Mouse (Mus musculus) heart, embryonic 11.5 days (tissue): ENCODE results near the gene Tmem178b. TPM values are rescaled to one million over a fixed set of nuclear protein-coding genes. Genes with fewer than 3 reads are reported as not detected.

ENCODE experiments used
- ATAC-seq: fragments of 200-750 bp; cut with Nextera tagmentation; replicated peaks from 2 replicates; pipeline ENCODE4 v1.8.0; 2017; ENCODE audit warnings: moderate library complexity; ENCODE audit not compliant: insufficient number of reproducible peaks, low FRiP score, low TSS enrichment
- H3K27ac ChIP-seq: fragments of 300-500 bp; sonication (generic); 2 replicates; pipeline ENCODE4 v1.5.1; 2014; ENCODE audit warnings: mild to moderate bottlenecking, low read depth, low read length
- H3K27me3 ChIP-seq: fragments of 300-500 bp; sonication (generic); 2 replicates; pipeline ENCODE4 v1.6.1; 2014; ENCODE audit warnings: mild to moderate bottlenecking, low read length, mixed read lengths; ENCODE audit not compliant: control insufficient read depth, insufficient read depth
- H3K36me3 ChIP-seq: fragments of 300-500 bp; sonication (generic); 2 replicates; pipeline ENCODE4 v1.6.1; 2014; ENCODE audit warnings: mild to moderate bottlenecking, low read length, moderate library complexity, mixed read lengths; ENCODE audit not compliant: control insufficient read depth, insufficient read depth
- H3K4me1 ChIP-seq: fragments of 300-500 bp; sonication (generic); 2 replicates; pipeline ENCODE4 v1.6.1; 2014; ENCODE audit warnings: low read length; ENCODE audit not compliant: control insufficient read depth, insufficient read depth
- H3K4me2 ChIP-seq: fragments of 300-500 bp; sonication (generic); 2 replicates; pipeline ENCODE4 v1.6.1; 2014; ENCODE audit warnings: mild to moderate bottlenecking, moderate library complexity
- H3K4me3 ChIP-seq: fragments of 300-500 bp; sonication (generic); 2 replicates; pipeline ENCODE4 v1.5.1; 2014; ENCODE audit warnings: low read depth, low read length
- H3K9ac ChIP-seq: fragments of 300-500 bp; sonication (generic); 2 replicates; pipeline ENCODE4 v1.6.1; 2014; ENCODE audit warnings: mild to moderate bottlenecking, low read depth, low read length, moderate library complexity
- H3K9me3 ChIP-seq: fragments of 300-500 bp; sonication (generic); replicated peaks from 2 replicates; pipeline ENCODE4 v1.6.1; 2016; ENCODE audit warnings: low read length; ENCODE audit not compliant: control insufficient read depth
- WGBS: fragments of 180-500 bp; shearing (Covaris S2); extraction: QIAGEN DNeasy Blood & Tissue Kit; methylation state at CpG from one replicate; pipeline ENCODE4 v1.1.7; 2014; ENCODE audit not compliant: insufficient replicate concordance; 5-methylcytosine and 5-hydroxymethylcytosine counted together
- polyA plus RNA-seq: library from polyadenylated mRNA; unstranded; fragments of >200 nt; fragmentation: Nextera tagmentation; extraction: Ambion mirVana; gene quantifications from 2 replicates; pipeline ENCODE4 v1.2.1, GENCODE M21; 2014

Gene Tmem178b
- polyA plus RNA-seq, 1 experiment from 2014 or later, result 0.26 TPM

- Histone ChIP-seq H3K36me3 (no peaks in the 10 kb centered on the region), H3K9me3 (no peaks in the 10 kb centered on the region), H3K4me3 (peak overlapping the region; percentile 48), H3K27me3 (peaks cover 57% of the 10 kb centered on the region), H3K4me2 (peak overlapping the region; percentile 80), H3K9ac (no peak overlapping the region), H3K27ac (no peak overlapping the region), H3K4me1 (peaks cover 6% of the 10 kb centered on the region; the same call in 1 of the 2 replicates)
- ATAC-seq, result peak; percentile 80
- under 1% methylated on average over 71 of the region's 71 CpGs for WGBS
Measured at GRCm38 (mm10) chr6:39871381-39872305, 1.4 kb upstream of the Tmem178b start.

- Histone ChIP-seq H3K27ac (no peak overlapping the region), H3K9ac (no peak overlapping the region), H3K4me2 (peak overlapping the region; percentile 80), H3K9me3 (no peaks in the 10 kb centered on the region), H3K27me3 (peaks cover 57% of the 10 kb centered on the region), H3K4me3 (peak overlapping the region; percentile 48), H3K36me3 (no peaks in the 10 kb centered on the region), H3K4me1 (peaks cover 6% of the 10 kb centered on the region; the same call in 1 of the 2 replicates)
- no peak for ATAC-seq
- under 1% methylated on average over 39 of the region's 39 CpGs for WGBS
Measured at GRCm38 (mm10) chr6:39872306-39872900, 668 bp upstream of the Tmem178b start.

DNA sequence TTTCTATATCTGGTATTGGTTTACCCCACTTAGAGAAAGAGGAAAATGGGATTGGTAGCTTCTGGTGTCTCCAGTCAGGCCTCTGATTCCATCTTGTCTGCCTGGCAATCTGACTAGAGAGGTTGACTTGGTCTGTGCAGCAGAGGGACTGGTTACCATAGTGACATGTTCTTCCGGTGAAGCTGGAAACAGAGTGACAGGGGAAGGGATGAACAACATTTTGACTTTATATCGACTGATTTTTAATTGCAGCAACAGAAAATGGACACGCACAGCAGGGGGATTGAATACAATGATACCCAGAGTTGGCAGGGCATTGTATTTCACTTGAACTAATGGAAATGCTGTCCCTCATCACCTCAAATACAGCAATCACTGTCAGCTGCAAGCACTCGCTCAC is 2.1 kb downstream of the Tmem178b start:
- WGBS, result 52% methylated on average over 4 of the region's 4 CpGs
- H3K27me3 ChIP-seq, result peaks cover 45% of the 10 kb centered on the region
- no peak for ATAC-seq

DNA sequence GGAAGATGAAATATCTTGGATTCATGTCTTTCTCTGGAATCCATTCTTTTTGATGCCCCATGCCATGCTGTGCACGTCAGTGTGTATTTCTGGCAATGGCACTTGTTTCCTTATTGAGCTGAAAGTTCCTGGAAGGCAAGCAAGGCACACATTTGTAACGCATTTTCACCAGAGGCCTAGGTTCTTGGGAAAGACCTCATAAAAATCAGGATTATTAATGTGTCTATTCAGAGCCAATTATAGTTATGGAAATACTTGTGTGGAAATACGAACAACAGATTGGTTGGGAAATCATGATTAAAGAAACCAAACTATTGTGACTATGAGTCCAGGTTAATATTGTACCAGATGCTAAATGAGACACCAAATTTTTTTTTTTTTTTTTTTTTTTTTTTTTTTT is 3.4 kb downstream of the Tmem178b start:
- Histone ChIP-seq H3K36me3 (no peaks in the 10 kb centered on the region), H3K27ac (no peak overlapping the region), H3K4me1 (peaks cover 5% of the 10 kb centered on the region; the same call in 1 of the 2 replicates), H3K4me3 (no peak overlapping the region), H3K4me2 (no peak overlapping the region), H3K27me3 (peaks cover 35% of the 10 kb centered on the region), H3K9ac (no peak overlapping the region), H3K9me3 (no peaks in the 10 kb centered on the region)
- 74% methylated on average over 3 of the region's 3 CpGs for WGBS
- ATAC-seq, result no peak

More for the DNA sequence above, 2.1 kb downstream of the Tmem178b start:
- H3K9me3 ChIP-seq, result no peaks in the 10 kb centered on the region
- no peak overlapping the region for H3K27ac ChIP-seq
- H3K4me1 ChIP-seq, result peaks cover 6% of the 10 kb centered on the region; the same call in 1 of the 2 replicates
- no peak overlapping the region for H3K9ac ChIP-seq
- H3K36me3 ChIP-seq, result no peaks in the 10 kb centered on the region
- H3K4me2 ChIP-seq, result no peak overlapping the region
- H3K4me3 ChIP-seq, result no peak overlapping the region

DNA sequence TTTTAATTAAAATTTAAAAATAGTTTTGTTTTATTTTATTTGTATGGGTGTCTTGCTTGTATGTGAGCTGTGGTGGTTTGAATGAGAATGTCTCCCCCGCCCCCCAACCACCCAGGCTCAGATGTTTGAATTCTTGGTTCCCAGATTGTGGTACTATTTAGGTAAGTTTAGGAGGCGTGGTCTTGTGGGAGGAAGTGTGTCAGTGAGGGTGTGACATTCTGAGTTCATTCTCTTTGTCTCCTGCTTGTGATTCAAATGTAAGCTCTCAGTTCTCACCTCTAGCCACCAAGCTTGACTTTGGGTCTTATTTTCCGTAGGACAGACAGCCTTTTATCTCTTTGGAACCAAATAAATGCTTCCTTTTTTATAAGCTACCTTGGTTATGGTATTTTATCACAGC is 17.7 kb downstream of the Tmem178b start:
- no peak overlapping the region for H3K4me2 ChIP-seq
- no peak overlapping the region for H3K4me3 ChIP-seq
- no peaks in the 10 kb centered on the region for H3K4me1 ChIP-seq
- no peak for ATAC-seq
- no peaks in the 10 kb centered on the region for H3K9me3 ChIP-seq
- H3K27ac ChIP-seq, result no peak overlapping the region
- H3K9ac ChIP-seq, result no peak overlapping the region
- H3K27me3 ChIP-seq, result no peaks in the 10 kb centered on the region
- no peaks in the 10 kb centered on the region for H3K36me3 ChIP-seq
- 56% methylated on average over 3 of the region's 3 CpGs for WGBS

DNA sequence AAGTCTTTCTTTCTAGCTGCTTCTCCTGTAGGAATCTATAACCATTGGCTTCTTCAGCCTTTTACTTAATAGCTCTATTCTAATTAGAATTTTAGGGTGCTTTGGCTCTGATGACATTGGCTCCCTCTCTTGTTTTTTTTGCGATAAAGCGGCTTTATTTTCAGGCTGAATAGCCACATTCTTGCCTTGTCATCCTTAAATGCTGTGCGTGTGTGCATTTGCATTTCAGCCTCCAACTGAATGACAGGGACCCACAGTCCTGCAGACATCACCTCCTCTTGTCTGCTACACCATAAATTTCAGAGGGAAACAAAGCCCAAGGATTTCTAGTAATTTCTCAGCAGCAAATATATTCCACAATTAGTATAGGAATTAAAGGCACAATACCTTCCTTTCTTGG is 23.4 kb downstream of the Tmem178b start:
- Histone ChIP-seq H3K36me3 (no peaks in the 10 kb centered on the region), H3K4me1 (no peaks in the 10 kb centered on the region), H3K9me3 (no peaks in the 10 kb centered on the region), H3K4me2 (no peak overlapping the region), H3K4me3 (no peak overlapping the region), H3K9ac (no peak overlapping the region), H3K27ac (no peak overlapping the region), H3K27me3 (no peaks in the 10 kb centered on the region)
- no peak for ATAC-seq
- WGBS, result 87% methylated on average over 3 of the region's 3 CpGs

- no peak overlapping the region for H3K27ac ChIP-seq
- WGBS, result 50% methylated on average over 4 of the region's 4 CpGs
- H3K9ac ChIP-seq, result no peak overlapping the region
- H3K4me1 ChIP-seq, result no peaks in the 10 kb centered on the region
- no peaks in the 10 kb centered on the region for H3K9me3 ChIP-seq
- ATAC-seq, result no peak
- no peak overlapping the region for H3K4me2 ChIP-seq
- no peaks in the 10 kb centered on the region for H3K36me3 ChIP-seq
- no peaks in the 10 kb centered on the region for H3K27me3 ChIP-seq
- no peak overlapping the region for H3K4me3 ChIP-seq
Measured at GRCm38 (mm10) chr6:39899231-39899630, 26.2 kb downstream of the Tmem178b start.

DNA sequence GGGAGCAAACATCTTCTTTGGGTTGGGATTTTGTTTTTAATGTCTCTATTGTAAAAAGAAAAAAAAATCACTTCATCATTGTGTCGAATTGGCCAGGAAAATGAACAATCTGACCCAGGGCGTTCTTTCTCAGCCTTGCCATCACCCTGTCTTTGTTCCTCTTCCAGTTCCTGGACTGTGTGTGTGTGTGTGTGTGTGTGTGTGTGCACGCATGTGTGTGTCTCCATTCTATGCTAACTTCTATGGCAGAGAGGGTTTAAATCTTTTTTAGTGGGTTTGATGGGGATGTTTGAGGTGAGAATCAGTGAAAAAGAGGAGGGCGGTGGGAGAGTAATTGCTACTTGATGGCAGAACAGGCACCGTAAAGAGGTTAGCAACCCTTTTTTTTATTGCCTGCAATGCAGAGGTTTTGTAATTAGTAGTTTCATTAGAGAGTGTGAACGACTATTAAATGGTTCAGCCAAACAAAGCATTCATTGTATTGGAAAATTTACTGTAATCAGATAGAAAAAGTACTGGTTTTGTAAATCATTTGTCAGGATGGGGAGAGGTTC is 30.2 kb downstream of the Tmem178b start:
- 71% methylated on average over 6 of the region's 6 CpGs for WGBS
- no peak overlapping the region for H3K4me3 ChIP-seq
- no peak overlapping the region for H3K27ac ChIP-seq
- no peaks in the 10 kb centered on the region for H3K36me3 ChIP-seq
- no peak for ATAC-seq
- H3K27me3 ChIP-seq, result no peaks in the 10 kb centered on the region
- no peaks in the 10 kb centered on the region for H3K9me3 ChIP-seq
- H3K4me2 ChIP-seq, result no peak overlapping the region
- H3K4me1 ChIP-seq, result no peaks in the 10 kb centered on the region
- no peak overlapping the region for H3K9ac ChIP-seq
